18 mouse cellular contexts compared by ENCODE assay signal in the genomic region with DNA sequence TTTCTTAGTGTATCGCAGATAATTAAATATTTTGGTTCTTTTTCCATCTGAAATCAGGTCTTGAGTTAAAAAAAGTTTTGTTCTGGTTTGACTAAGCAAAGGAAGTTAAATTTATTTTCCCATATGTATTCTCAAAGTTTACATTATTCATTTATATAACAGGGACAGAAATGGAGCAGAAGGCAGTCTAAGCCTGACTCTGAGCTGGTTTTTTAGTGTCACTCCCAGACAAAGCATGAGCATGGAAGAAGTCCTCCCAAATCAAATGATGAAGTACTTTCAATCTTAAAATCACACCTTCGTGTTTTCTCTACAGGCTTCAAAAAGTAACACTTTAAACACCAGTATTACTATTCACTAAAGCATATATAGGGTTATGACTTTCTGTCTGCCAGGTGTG.
DNase-seq lines count a peak whose midpoint lies in the region; ATAC-seq lines count a peak whose summit lies in the region.
"Had no signal": no experiment of that assay in that cellular context is flagged by ENCODE, and none has a peak within 500 bp of the region (broad histone marks: within the 10 kb centered on the region; RNA-seq: fewer than 3 reads in every experiment).

No protein-coding gene starts in this region.

- no peak for DNase-seq in frontal cortex, postnatal 14 days (ENCODE audit: low spot score in 2 of 2)
- DNase-seq in brain, adult 2 months (ENCODE audit: low read depth, low spot score): peak; percentile 26
- DNase-seq in embryo, embryonic 10.5 days (ENCODE audit: low spot score): no peak
- DNase-seq: adrenal gland, adult 2 months; adrenal gland, adult 8-10 months; adrenal gland, postnatal 10 days; adrenal gland, postnatal 14 days; adrenal gland, postnatal 25 days; adrenal gland, postnatal 36 days; B cell, adult 2 months; cerebellum, adult 11 months; cerebellum, adult 11-12 months; cerebellum, adult 18-20 months; cerebellum, adult 2 months had no signal

- peak; percentile 95 for ATAC-seq in frontal cortex, adult (ENCODE audit: low TSS enrichment)
- ATAC-seq: activated CD4-positive, CD25-positive, alpha-beta regulatory T cell, adult 4 months; CD4-positive, CD25-positive, alpha-beta regulatory T cell, adult 4 months; Patski had no signal
